Mouse (Mus musculus): ENCODE data around the gene Cyb5d2.

DNA sequence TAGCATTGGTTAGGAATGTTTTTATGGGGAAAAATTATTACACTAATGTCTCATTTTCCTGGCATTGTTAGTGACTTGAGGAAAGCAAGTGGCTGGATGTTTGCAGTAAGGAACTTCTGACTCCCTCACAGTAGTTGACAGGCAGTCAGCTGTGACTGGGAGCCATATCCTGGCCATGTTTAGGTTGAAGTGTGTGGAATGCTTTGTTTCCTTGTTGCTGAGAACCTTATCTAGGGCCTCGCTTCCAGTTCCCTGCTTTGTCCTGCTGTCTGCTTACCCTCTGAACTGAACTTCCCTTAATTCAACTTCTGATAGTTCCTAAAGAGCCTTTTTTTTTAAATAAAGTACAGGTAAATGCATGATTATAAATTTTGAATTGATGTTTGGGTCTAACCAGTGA, 59.6 kb downstream of the Cyb5d2 start:
- no peak for TF ChIP-seq EP300 (IDR thresholded peaks at IDR 0.05; ENCODE audit: low read depth)
- no peak for TF ChIP-seq CTCF (IDR thresholded peaks at IDR 0.05; ENCODE audit: low read depth)
